In the genomic region with DNA sequence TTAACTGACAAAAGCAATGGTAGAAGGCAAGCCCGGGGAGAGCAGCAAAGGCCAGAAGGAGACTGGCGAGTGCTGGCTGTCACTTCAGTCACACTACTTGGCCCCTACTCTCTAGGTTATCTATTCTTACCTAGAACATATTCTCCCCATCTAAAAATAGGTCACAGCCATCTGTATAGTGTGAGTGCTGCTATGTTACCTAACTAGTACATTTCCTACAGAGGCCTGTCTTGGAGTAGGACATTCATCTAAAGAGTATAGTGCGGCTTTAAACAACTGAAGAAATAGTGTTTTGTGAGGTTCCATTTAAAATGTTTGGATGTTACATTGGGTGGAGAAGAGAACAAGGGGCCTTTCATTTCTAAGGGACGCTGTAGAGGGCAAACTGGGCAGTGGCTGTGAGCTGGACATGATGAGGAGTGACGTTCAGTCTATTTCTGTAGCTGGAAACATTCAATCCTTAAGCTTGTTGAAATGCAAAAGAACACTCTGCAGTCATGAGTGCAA, we compare ENCODE assay signal across 15 mouse cellular contexts.
A peak's percentile ranks its signal among the peaks of the same experiment; 100 is the strongest.
DNase-seq lines count a peak whose midpoint lies in the region; ATAC-seq and TF ChIP-seq lines count a peak whose summit lies in the region.
"Had no signal": no experiment of that assay in that cellular context is flagged by ENCODE, and none has a peak within 500 bp of the region (broad histone marks: within the 10 kb centered on the region; RNA-seq: fewer than 3 reads in every experiment).

No protein-coding gene starts in this region.

- peak overlapping the region; percentile 93 for H3K27ac ChIP-seq in heart, postnatal 0 days (ENCODE audit: low read depth)
- H3K27ac ChIP-seq: forebrain, embryonic 10.5 days; limb, embryonic 15.5 days had no signal

- H3K4me2 ChIP-seq in heart, postnatal 0 days (ENCODE audit: low read depth, low read length) = no peak overlapping the region
- H3K4me2 ChIP-seq: limb, embryonic 15.5 days had no signal

- peaks cover 11% of the 10 kb centered on the region for H3K4me1 ChIP-seq in heart, postnatal 0 days (ENCODE audit: control insufficient read depth, insufficient read depth)
- H3K4me1 ChIP-seq: forebrain, embryonic 10.5 days; limb, embryonic 15.5 days; megakaryocyte, embryonic 14.5 days had no signal

- 0 out of 2 replicates have a peak, but pooled peaks have one; percentile 30 for ATAC-seq in erythroid progenitor cell, adult 5-6 weeks (replicated peaks; ENCODE audit: low FRiP score, poor library complexity, severe bottlenecking)
- peak; percentile 98 for ATAC-seq in heart, postnatal 0 days (ENCODE audit: insufficient read depth, low read depth)
- ATAC-seq: Patski had no signal

- peak; percentile 14 to 33 for DNase-seq in gastrocnemius, adult 8-10 months (ENCODE audit: low spot score in 2 of 2)
- DNase-seq in gastrocnemius, postnatal 10 days = no peak
- DNase-seq in cerebellum, adult 11-12 months = peak; percentile 77
- peak; percentile 92 for DNase-seq in heart, postnatal 0 days (ENCODE audit: low spot score)
- DNase-seq in urinary bladder, adult 2 months (ENCODE audit: low spot score) = no peak
- DNase-seq in lung, postnatal 25 days (ENCODE audit: low spot score) = no peak
- DNase-seq in right cerebral cortex, postnatal 10 days (ENCODE audit: low spot score in 2 of 2) = no peak
- DNase-seq: adrenal gland, postnatal 36 days; kidney, postnatal 4 days; right cerebral cortex, postnatal 14 days had no signal

- peaks cover 14% of the 10 kb centered on the region for H3K36me3 ChIP-seq in heart, postnatal 0 days (replicated peaks; ENCODE audit: control insufficient read depth, insufficient read depth, low read length)

- 44% methylated on average over 5 of the region's 5 CpGs for WGBS in heart, postnatal 0 days

- H3K4me3 ChIP-seq in heart, postnatal 0 days (ENCODE audit: low read depth, low read length) = no peak overlapping the region
- H3K4me3 ChIP-seq: forebrain, embryonic 10.5 days; limb, embryonic 15.5 days; megakaryocyte, embryonic 14.5 days had no signal

- H3K9me3 ChIP-seq in heart, postnatal 0 days (replicated peaks; ENCODE audit: control insufficient read depth, low read length) = no peaks in the 10 kb centered on the region
- H3K9me3 ChIP-seq: limb, embryonic 15.5 days had no signal

- no peaks in the 10 kb centered on the region for H3K27me3 ChIP-seq in heart, postnatal 0 days (ENCODE audit: control insufficient read depth, insufficient read depth, low read length)
- H3K27me3 ChIP-seq: limb, embryonic 15.5 days; megakaryocyte, embryonic 14.5 days; Patski had no signal

- peak; percentile 96 for TF ChIP-seq EP300 in heart, postnatal 0 days (IDR thresholded peaks at IDR 0.05; ENCODE audit: low read depth)

- no peak overlapping the region for H3K9ac ChIP-seq in heart, postnatal 0 days (replicated peaks; ENCODE audit: low read depth, low read length)
- H3K9ac ChIP-seq: limb, embryonic 15.5 days had no signal

- TF ChIP-seq CTCF in heart, postnatal 0 days (IDR thresholded peaks at IDR 0.05; ENCODE audit: low read depth) = no peak

Comparison
In these comparisons a context has a peak if more than half of its experiments do, and no peak if none do; other contexts are left out.
1. DNase-seq: peak in gastrocnemius, adult 8-10 months (2 of 2), cerebellum, adult 11-12 months (single experiment) and heart, postnatal 0 days (single experiment); none in gastrocnemius, postnatal 10 days (single experiment), urinary bladder, adult 2 months (single experiment), lung, postnatal 25 days (single experiment) and right cerebral cortex, postnatal 10 days (0 of 2).